Mouse (Mus musculus) inflammation-experienced regulatory T-cells, adult 6 months (primary cell): ENCODE measurements around the gene Dmwd. TPM values are rescaled to one million over a fixed set of nuclear protein-coding genes. Genes with fewer than 3 reads are reported as not detected.
A peak's percentile ranks its signal among the peaks of the same experiment; 100 is the strongest.
"Not testable (repeated sequence)": the region's sequence is repeated elsewhere in the genome, so short reads cannot be mapped to it uniquely, and the experiment has no call there.

Source experiments
- ATAC-seq: one replicate; pipeline ENCODE4 v1.8.0; 2017
- polyA plus RNA-seq, 3 experiments: library from polyadenylated mRNA; unstranded; fragments of 100-300 nt; shearing (Covaris generic); gene quantifications; one replicate each; pipeline ENCODE4 v1.2.1; 2017

Gene Dmwd
- polyA plus RNA-seq, result under 1 TPM in 1 of 3 experiments, not detected in 2; 0.27 TPM

DNA sequence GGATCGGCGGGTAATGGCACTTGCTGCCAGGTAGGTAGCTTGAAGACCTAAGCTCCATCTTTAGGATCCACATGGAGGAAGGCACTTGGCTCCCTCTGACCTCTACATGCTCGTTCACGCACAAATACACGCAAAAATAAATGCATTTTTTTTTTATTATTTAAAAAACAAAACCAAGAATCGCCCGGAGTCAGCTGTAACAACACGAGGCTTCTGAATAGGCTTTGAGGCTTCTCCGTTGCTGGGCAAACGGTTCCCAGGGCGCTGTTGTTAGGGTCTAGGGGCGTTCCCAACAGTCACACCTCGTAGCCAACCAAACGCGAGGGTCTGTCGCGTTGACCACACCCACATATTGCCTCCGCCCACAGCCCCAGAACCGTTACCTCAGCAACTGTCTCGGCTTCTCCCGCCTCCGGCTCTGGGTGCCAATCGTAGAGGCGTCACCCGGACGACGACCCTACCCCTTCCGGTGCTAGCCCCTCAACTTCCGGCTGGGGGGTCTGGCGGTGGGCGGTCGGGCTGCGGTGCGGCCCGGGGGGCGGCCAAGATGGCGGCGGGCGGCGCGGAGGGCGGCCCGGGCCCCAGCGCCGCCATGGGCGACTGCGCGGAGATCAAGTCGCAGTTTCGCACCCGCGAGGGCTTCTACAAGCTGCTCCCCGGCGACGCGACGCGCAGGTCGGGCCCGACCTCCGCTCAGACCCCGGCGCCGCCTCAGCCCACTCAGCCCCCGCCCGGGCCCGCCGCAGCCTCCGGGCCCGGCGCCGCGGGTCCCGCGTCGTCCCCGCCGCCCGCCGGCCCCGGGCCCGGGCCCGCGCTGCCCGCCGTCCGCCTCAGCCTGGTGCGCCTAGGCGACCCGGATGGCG, at the start of gene Dmwd:
Dmwd (plus strand) TSS at position 505 of the 863 bp plus-strand sequence.
- ATAC-seq, result peak; percentile 44

DNA sequence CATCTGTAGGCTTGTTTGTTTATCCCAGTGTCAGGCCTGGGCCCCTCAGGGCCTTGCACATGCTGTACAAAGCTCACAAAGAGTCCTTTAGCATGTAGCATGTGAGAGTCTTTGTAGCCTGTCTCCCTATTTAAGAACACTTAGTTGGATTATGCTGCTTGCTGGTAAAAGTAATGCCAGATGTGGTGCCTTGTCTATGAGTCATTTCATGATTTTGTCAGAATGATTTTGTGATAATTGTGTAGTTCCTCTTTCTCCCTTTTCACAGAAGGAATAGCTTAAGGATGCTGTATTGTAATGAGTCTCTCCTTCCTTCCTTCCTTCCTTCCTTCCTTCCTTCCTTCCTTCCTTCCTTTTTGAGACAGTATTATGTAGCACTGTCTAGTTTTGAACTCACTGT, 48.0 kb upstream of the Dmwd start:
- no peak for ATAC-seq

DNA sequence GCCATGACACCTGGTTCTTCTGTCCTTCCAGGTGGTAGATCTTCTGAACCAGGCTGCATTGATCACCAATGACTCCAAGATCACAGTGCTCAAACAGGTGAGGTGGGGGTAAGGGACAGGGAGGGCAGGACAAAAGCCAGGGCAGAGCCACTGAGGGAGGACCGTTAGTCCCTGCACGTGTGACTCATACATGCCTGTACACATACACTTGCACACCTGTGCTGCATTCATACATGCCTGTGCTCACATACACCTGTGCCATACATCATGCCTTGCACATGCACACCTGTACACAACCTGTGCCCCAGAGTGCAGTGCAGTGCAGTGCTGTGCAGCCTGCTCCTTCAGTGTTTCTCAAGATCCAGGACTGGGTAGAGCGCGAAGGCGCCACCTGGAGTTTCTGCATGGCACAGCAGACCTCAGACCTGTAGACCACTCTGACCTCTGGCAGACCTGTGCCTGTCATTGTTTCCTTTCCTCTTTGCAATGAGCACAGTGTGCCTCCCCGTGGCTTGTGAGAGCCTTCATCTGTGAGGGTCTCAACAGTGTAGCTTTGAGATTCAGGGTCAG, 46.9 kb upstream of the Dmwd start:
- peak; percentile 66 for ATAC-seq

DNA sequence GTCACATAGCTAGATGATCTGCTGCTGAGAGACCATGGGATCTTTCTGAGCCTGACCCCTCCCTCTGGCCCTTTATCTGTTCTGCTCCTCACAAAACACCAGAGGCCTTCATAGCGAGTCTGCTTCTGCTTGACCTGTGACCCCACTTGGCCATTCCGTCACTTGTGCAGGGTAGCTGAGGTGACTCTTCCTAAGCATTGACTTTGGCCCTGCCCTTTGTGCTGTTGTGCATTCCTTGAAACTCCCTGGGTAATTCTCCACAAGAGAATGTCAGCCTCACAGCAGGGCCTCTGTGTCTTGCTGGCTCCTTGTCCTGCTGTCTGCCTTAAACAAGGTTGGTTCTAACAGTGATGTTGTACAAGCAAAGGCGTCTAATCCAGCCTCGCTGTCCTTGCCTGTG, 44.4 kb upstream of the Dmwd start:
- ATAC-seq, result no peak

DNA sequence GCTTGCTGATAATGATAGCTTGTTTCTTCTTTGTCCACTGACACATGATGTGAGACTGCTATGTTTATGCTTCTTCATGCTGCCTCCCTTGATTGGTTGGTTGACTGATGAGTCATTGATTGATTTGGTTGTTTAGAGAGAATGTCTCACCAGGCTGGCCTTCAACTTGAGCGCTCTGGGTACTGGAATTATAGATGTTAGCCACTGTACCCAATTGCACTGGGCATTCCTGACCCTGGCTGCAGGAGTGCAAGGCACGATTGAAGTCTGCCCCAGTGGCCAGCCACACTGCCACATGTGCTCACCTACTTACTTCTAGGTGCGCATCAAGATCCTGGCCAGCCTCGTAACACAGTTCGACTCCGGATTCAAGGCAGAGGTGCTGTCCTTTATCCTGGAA, 31.4 kb upstream of the Dmwd start:
- ATAC-seq, result no peak

DNA sequence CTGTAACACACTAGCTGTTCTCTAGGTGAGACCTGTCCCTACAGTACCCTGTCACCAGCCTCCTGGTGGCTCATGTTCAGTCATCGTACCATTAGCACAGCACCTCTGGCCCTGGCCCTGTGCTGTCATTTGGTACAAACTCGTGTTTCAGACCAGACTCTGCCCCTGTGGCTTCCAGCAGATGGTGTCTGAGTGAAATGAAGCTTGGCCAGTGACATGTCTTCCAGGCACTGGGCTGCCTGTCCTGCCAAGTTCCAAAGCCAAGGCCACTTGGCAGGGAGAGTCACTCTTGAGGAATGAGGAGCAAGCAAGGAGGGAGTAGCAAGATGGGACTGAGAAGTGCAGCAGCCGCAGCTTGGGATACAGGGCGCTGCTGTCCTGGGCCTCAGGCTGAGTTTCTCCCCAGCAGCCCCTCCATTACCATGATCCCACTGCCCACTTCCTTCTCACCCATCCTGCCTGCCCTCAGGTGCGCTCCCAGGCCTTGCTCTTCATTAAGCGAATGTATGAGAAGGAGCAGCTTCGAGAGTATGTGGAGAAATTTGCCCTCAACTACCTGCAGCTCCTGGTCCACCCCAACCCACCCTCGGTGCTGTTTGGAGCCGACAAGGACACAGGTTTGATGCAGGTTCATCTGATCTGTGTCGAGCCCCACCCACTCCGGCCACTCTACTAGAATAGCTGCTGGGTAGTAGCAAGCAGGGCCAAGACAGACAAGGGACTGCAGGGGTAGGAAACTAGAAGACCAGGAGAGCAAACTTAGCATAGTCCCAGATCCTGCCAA, 29.5 kb upstream of the Dmwd start:
- no peak for ATAC-seq

DNA sequence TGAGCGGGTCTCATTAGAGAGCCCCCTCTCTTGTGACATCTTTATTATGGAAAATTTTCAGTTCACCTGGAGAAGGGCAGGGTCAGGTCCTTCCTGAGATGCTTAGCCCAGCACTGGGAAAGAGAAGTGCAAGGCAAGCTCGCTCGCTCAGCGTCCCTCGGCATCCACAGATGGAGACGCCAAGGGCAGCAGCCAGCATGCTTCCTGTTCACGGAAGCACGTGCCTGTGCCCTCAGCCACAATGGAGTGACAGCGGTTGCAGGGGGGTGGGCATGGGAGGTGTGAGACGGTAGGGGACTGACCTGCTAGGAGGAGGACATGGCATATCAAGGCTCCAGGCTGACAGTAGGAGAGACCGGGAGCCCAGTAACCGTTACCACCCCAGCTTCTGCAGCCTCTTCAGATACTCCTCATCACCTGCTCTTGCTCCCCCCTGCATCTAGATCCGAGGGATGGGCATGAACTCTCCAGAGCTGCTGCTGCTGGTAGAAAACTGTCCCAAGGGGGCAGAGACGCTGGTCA, 28.0 kb upstream of the Dmwd start:
- no peak for ATAC-seq

DNA sequence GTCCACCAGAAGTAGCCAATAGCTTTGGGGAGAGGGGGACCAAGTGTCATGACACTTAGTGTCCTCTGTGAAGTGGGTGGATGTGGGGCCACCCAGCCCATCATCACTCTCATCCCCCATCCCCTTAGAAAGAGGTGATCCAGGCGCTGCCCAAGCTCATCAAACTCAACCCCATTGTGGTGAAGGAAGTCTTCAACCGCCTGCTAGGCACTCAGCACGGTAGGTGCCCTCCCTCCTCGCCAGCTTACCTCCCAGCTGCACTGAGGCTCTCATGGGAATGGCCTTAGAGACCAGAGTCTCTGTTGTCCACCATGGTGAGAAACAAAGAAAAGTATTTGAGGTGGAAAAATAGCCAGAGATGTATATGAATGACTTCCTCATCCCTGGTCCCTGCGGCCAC, 26.8 kb upstream of the Dmwd start:
- ATAC-seq, result no peak

DNA sequence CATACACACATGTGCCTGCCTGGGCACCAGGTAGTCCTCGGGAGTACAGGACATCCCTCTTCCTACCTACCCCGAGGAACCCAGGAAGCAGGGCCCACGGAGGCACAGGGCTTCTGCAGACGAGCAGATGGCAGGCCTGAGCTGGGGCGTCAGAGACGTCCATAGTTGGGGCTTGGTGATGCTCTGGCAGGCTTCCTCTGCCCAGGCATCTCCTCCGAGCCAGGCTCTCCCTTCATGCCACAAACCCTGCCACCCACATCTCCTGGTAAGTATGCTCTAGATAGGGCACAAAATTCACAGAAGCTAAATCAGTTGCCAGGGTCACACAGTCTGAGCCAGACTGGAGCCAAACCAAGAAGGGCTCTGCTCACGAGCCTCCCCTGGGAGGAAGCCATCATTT, 25.9 kb upstream of the Dmwd start:
- no peak for ATAC-seq

DNA sequence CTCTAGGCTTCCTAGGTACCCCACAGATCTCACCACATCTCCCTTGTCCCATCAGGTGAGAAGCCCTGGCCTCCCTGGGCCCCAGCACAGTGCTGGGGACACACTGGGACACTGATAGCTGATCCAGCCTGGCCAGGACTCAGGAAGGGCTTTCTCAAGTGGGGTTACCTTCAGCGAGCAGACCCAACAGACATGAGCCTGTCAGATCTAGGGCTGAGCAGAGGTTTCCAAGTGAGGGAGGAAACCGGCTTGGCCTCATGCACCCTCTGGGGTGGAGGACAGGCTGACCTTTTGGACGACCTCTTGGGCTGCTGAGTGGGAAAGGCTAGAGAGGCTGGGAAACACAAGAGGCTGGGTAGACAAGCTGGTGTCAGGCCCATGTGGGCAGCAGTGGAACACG, 24.9 kb upstream of the Dmwd start:
- no peak for ATAC-seq

DNA sequence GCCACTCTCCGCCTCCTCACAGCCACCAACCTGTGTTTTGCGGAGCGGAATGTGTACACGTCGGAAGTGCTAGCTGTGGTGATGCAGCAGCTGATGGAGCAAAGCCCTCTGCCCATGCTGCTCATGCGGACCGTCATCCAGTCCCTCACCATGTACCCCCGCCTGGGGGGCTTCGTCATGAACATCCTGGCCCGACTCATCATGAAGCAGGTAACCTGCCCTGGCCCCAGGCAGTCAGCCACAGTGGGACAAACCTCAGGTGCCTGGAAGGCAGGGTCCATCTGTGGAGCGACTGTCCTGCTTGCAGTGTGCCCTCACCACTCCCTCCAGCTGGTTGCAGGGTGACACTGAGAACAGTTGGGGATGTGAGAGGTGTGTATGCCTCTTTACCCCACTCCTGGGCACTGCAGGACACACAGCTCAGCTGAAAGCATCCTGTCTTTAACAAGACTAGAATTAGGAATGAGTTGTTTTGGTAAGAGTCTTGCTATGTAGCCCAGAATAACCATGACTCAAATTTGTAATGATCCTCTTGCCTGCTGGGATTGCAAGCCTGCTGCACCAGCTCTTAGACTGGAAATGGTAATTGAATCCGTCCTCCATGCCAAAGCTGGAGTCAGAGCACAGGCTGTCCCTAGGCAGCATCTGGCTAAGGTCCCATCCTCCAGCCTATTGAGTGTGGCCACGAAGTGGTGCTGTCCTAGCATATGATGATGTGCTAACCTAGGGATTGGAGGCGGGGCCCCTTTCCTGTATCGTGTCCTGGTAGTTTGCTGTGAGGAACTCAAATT, 23.5 kb upstream of the Dmwd start:
- no peak for ATAC-seq

DNA sequence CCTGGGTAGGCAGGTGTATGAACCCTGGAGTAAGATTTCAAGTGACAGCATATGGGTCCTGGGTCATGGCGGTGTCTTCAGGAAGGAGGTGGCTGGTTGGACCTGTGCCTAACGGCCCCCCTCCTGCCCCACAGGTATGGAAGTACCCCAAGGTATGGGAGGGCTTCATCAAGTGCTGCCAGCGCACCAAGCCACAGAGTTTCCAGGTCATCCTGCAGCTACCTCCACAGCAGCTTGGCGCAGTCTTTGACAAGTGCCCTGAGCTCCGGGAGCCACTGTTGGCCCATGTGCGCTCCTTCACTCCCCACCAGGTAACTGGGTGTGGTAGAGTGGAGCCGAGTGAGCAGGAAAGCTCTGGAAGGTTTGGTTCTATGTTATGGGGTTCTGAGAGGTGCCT, 22.9 kb upstream of the Dmwd start:
- no peak for ATAC-seq

DNA sequence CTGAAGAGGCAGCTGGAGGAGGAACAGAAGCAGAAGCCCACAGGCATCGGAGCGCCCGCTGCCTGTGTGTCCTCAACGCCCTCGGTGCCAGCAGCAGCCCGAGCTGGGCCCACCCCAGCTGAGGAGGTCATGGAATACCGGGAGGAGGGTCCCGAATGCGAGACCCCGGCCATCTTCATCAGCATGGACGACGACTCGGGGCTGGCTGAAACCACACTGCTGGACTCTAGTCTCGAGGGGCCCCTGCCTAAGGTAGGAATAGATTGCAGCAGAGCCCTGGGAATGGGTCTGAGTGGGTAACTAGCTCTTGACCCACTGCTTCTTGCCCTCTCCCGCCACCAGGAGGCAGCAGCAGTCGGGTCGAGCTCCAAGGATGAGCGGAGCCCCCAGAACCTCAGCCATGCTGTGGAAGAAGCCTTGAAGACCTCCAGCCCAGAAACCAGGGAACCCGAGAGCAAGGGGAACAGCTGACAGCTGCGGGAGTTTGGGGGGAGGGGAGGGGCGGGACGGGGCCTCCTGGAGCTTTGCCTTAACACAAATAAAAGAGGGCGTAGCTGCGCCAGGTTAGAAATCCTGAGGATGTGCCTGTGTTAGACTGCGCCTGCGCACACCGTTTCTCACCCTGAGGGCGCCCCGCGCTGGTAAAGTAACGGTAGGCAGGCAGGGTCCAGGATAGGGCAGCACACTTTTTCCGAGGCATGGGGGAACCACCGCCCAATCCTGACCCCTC, 21.8 kb upstream of the Dmwd start, which contains the start of gene Rsph6a:
Rsph6a (plus strand) TSS at position 644 of the 730 bp plus-strand sequence.
- ATAC-seq, result no peak

DNA sequence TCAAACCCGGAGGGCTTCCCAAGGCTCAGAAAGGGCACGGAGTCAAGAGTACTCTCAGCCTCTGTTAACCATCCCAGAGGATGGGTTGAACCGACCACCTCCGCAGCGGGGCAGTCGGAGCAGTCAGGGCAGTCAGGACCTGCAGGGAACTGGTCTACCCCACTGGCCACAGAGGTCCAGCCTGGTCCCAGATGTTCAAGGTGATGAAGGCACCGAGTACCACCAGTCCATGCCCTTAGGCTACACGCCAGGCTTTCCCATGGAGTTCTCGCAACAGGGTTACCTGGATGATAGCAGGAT, 21.3 kb upstream of the Dmwd start:
- ATAC-seq, result no peak

DNA sequence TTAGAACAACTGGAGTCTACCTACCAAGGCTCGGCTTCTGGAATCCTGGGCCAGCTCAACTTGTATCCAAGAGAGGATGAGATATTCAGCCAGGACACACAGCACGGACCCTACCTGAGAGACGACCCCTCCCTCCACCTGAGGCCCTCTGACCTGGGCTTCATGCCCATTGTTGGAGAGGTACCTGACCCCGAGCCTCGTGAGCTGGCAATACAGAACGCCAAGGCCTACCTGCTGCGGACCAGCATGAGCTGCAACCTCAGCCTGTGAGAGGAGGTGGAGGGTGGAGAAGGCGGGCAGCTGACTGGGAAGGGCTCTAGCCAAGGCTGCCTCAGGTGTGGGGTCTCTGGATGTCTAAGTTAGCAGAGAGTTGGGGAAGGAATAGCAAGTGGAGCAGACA, 20.9 kb upstream of the Dmwd start:
- ATAC-seq, result no peak

DNA sequence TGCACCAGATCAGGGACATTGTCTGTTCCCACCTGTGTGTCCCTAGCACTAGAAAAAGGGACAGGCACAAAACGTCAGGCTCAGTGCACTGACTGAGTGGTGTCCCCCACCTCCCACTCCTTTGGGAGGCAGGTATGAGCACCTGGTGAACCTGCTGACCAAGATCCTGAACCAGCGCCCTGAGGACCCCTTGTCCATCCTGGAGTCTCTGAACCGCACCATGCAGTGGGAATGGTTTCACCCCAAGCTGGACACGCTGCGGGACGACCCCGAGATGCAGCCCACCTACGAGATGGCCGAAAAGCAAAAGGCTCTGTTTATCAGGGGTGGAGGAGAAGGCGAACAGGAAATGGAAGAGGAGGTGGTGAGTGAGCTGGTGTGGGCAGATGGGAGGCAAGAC, 18.6 kb upstream of the Dmwd start:
- no peak for ATAC-seq

DNA sequence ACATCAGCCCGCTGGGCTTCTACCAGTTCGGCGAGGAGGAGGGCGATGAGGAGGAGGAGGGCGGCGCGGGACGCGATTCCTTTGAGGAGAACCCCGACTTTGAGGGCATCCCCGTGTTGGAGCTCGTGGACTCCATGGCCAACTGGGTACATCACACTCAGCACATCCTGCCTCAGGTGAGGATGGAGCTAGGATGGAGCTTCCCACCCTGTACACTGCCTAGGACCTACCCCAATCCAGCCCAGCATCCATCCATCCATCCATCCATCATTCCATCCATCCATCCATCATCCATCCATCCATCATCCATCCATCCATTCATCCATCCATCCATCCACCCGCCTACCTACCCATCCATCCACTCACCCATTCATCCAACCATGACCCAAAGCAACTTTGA, 10.1 kb upstream of the Dmwd start:
- ATAC-seq, result no peak

DNA sequence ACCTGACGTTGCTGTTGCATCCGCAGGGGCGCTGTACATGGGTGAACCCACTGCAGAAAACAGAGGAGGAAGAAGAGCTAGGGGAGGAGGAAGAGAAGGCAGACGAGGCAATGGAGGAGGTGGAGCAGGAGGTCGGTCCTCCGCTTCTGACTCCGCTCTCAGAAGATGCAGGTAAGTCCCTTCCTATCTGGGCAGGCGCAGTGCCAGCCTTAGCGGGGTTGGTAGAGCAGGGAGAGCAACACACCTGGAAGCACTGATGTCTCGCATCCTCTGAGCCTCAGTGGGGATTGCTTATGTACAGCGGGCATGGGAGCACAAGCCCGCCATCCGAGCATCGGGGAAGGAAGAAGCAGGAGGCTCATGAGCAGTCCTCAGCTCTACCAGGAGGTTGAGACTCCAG, 9.0 kb upstream of the Dmwd start:
- no peak for ATAC-seq

DNA sequence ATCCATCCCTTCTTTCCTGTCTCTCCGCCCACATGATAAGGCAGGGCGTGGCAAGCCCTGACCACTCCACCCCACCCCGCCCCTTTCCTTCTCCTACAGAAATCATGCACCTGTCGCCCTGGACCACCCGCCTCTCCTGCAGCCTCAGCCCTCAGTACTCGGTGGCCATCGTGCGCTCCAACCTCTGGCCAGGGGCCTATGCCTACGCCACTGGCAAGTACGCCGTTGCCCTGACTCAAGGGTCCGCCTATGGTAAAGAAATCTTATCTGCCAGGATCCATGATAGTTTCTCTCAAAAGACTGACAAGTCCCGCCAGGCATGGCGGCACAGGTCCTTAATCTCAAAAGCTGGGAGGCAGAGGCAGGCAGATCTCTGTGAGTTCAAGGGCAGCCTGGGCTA, 8.1 kb upstream of the Dmwd start:
- ATAC-seq, result no peak

DNA sequence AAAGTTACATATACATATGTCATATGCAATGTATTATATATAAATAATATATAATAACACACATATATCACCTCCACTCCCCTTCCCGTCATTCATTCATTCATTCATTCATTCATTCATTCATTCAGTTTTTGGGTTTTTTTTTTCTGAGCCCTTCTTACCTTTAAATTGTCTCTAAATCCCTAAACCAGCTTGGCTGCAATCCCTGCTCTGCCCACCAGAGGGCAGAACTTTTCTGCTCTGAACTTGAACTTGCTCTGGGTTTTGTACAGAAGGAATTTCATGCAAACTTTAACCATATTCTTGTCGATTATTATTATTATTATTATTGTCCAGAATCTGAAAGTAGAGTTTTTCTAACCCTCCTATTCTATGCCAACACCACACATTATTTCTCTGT, 7.3 kb upstream of the Dmwd start:
- ATAC-seq, result no peak

DNA sequence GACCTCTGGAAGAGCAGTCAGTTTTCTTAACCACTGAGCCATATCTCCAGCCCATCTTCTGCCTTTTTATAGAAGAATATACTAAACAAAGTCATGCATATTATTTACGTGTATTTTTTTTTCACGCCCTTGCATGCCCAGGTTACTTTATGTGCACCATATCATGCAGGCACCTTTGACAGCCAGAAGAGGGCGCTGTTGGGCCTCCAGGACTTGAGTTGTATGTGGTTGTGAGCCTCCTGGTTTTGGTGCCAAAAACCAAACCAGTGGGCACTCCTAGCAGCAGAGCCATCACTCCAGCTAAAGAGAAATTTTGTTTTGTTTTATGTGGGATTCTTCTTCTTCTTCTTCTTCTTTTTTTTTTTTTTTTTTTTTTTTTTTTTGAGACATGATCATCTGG, 6.5 kb upstream of the Dmwd start:
- ATAC-seq, result no peak

DNA sequence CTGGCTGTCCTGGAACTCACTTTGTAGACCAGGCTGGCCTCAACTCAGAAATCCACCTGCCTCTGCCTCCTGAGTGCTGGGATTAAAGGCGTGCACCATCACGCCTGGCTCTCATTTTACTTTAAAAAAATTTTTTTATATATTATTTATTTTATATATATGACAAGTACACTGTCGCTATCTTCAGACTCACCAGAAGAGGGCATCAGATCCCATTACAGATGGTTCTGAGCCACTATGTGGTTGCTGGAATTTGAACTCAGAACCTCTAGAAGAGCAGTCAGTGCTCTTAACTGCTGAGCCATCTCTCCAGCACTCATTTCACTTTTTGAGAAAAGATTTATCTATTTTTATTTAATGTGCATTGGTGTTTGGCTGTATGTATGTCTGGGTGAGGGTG, 5.0 kb upstream of the Dmwd start:
- ATAC-seq, result not testable (repeated sequence)
